Mouse (Mus musculus) lung, embryonic 16.5 days (tissue): ENCODE results near the gene Kctd7. TPM values are rescaled to one million over a fixed set of nuclear protein-coding genes. Genes with fewer than 3 reads are reported as not detected.

Source experiments
- ATAC-seq: fragments of 200-750 bp; cut with Nextera tagmentation; 2 replicates; pipeline ENCODE4 v1.8.0; 2017; ENCODE audit warnings: low read depth, mild to moderate bottlenecking, moderate library complexity
- H3K27ac ChIP-seq: fragments of 300-500 bp; sonication (generic); 2 replicates; pipeline ENCODE4 v1.5.1; 2014; ENCODE audit warnings: mild to moderate bottlenecking, control low read depth, low read length
- H3K27me3 ChIP-seq: fragments of 300-500 bp; sonication (generic); 2 replicates; pipeline ENCODE4 v1.6.1; 2014; ENCODE audit warnings: low read depth, low read length, mixed read lengths; ENCODE audit not compliant: control insufficient read depth, insufficient read depth
- H3K36me3 ChIP-seq: fragments of 300-500 bp; sonication (generic); 2 replicates; pipeline ENCODE4 v1.6.1; 2014; ENCODE audit warnings: low read length; ENCODE audit not compliant: control insufficient read depth, insufficient read depth
- H3K4me1 ChIP-seq: fragments of 300-500 bp; sonication (generic); replicated peaks from 2 replicates; pipeline ENCODE4 v1.6.1; 2014; ENCODE audit warnings: low read length, mixed read lengths; ENCODE audit not compliant: control insufficient read depth, insufficient read depth
- H3K4me2 ChIP-seq: fragments of 300-500 bp; sonication (generic); 2 replicates; pipeline ENCODE4 v1.6.1; 2014; ENCODE audit warnings: low read depth, low read length, control low read depth
- H3K4me3 ChIP-seq: fragments of 300-500 bp; sonication (generic); 2 replicates; pipeline ENCODE4 v1.5.1; 2014; ENCODE audit warnings: mild to moderate bottlenecking, low read length, control low read depth
- H3K9ac ChIP-seq: fragments of 300-500 bp; sonication (generic); 2 replicates; pipeline ENCODE4 v1.6.1; 2014; ENCODE audit warnings: low read length, control low read depth
- H3K9me3 ChIP-seq: fragments of 300-500 bp; sonication (generic); 2 replicates; pipeline ENCODE4 v1.6.1; 2016; ENCODE audit warnings: low read length; ENCODE audit not compliant: control insufficient read depth
- WGBS: fragments of 180-500 bp; shearing (Covaris S2); extraction: QIAGEN DNeasy Blood & Tissue Kit; methylation state at CpG from one replicate; pipeline ENCODE4 v1.1.7; 2014; 5-methylcytosine and 5-hydroxymethylcytosine counted together
- polyA plus RNA-seq: library from polyadenylated mRNA; unstranded; fragments of >200 nt; fragmentation: Nextera tagmentation; extraction: Ambion mirVana; gene quantifications from 2 replicates; pipeline ENCODE4 v1.2.1, GENCODE M21; 2015

The Kctd7 gene
- polyA plus RNA-seq, result 5.5 and 6.1 TPM in 2 replicates

GRCm38 (mm10) chr5:130144334-130145312, at the start of gene Kctd7:
Gene Kctd7 (plus strand): TSS chr5:130144861.
- Histone ChIP-seq H3K4me3 (peak within 1 kb of the TSS; percentile 63), H3K9me3 (no peaks in the 10 kb centered on the region), H3K27ac (peak within 1 kb of the TSS; percentile 79), H3K4me2 (peak within 1 kb of the TSS; percentile 98), H3K4me1 (peaks cover 14% of the 10 kb centered on the region), H3K36me3 (no peaks in the 10 kb centered on the region), H3K27me3 (no peaks in the 10 kb centered on the region), H3K9ac (peak within 1 kb of the TSS; percentile 82)
- under 1% methylated on average over 66 of the region's 66 CpGs for WGBS
- ATAC-seq, result peak; percentile 96

GRCm38 (mm10) chr5:130096754-130097153, 47.9 kb upstream of the Kctd7 start:
- Histone ChIP-seq H3K4me2 (no peak overlapping the region), H3K4me1 (0 out of 2 replicates have a peak, but pooled peaks cover 2% of the 10 kb centered on the region)
- ATAC-seq, result peak; percentile 59; the same call in 1 of the 2 replicates

GRCm38 (mm10) chr5:130097837-130098236, 46.8 kb upstream of the Kctd7 start:
- Histone ChIP-seq H3K27ac (no peak overlapping the region), H3K4me3 (no peak overlapping the region), H3K9me3 (no peaks in the 10 kb centered on the region), H3K27me3 (no peaks in the 10 kb centered on the region), H3K4me1 (0 out of 2 replicates have a peak, but pooled peaks cover 2% of the 10 kb centered on the region), H3K9ac (no peak overlapping the region), H3K36me3 (peaks cover 6% of the 10 kb centered on the region; the same call in 1 of the 2 replicates), H3K4me2 (no peak overlapping the region)
- peak; percentile 34; the same call in 1 of the 2 replicates for ATAC-seq
- WGBS, result 26% methylated on average over 2 of the region's 2 CpGs

More at GRCm38 (mm10) chr5:130096754-130097153, 47.9 kb upstream of the Kctd7 start:
- Histone ChIP-seq H3K27me3 (no peaks in the 10 kb centered on the region), H3K4me3 (no peak overlapping the region), H3K9me3 (no peaks in the 10 kb centered on the region), H3K9ac (no peak overlapping the region), H3K36me3 (peaks cover under 1% of the 10 kb centered on the region; the same call in 1 of the 2 replicates), H3K27ac (no peak overlapping the region)
- 60% methylated on average over 12 of the region's 12 CpGs for WGBS

- Histone ChIP-seq H3K4me2 (no peak overlapping the region), H3K36me3 (peaks cover 6% of the 10 kb centered on the region; the same call in 1 of the 2 replicates), H3K27ac (no peak overlapping the region), H3K4me3 (no peak overlapping the region), H3K9ac (no peak overlapping the region), H3K27me3 (no peaks in the 10 kb centered on the region), H3K9me3 (no peaks in the 10 kb centered on the region), H3K4me1 (0 out of 2 replicates have a peak, but pooled peaks cover 2% of the 10 kb centered on the region)
- WGBS, result 95% methylated on average over 17 of the region's 17 CpGs
- no peak for ATAC-seq
Observed at GRCm38 (mm10) chr5:130101724-130102123, 42.9 kb upstream of the Kctd7 start.

- Histone ChIP-seq H3K4me1 (no peaks in the 10 kb centered on the region), H3K4me2 (no peak overlapping the region), H3K27me3 (no peaks in the 10 kb centered on the region), H3K27ac (no peak overlapping the region), H3K4me3 (no peak overlapping the region), H3K9me3 (no peaks in the 10 kb centered on the region), H3K9ac (no peak overlapping the region), H3K36me3 (peaks cover 4% of the 10 kb centered on the region; the same call in 1 of the 2 replicates)
- 81% methylated on average over 3 of the region's 3 CpGs for WGBS
- ATAC-seq, result no peak
Observed at GRCm38 (mm10) chr5:130109348-130109747, 35.3 kb upstream of the Kctd7 start.

- peaks cover 4% of the 10 kb centered on the region for H3K36me3 ChIP-seq
- no peak overlapping the region for H3K27ac ChIP-seq
- WGBS, result 81% methylated on average over 12 of the region's 12 CpGs
- H3K9me3 ChIP-seq, result no peaks in the 10 kb centered on the region
- H3K9ac ChIP-seq, result no peak overlapping the region
- no peak for ATAC-seq
- no peaks in the 10 kb centered on the region for H3K27me3 ChIP-seq
- no peaks in the 10 kb centered on the region for H3K4me1 ChIP-seq
- H3K4me2 ChIP-seq, result no peak overlapping the region
- no peak overlapping the region for H3K4me3 ChIP-seq
Observed at GRCm38 (mm10) chr5:130110632-130111464, 33.8 kb upstream of the Kctd7 start.

- Histone ChIP-seq H3K4me2 (no peak overlapping the region), H3K9ac (no peak overlapping the region), H3K27ac (no peak overlapping the region), H3K27me3 (no peaks in the 10 kb centered on the region), H3K4me3 (no peak overlapping the region), H3K36me3 (peaks cover 4% of the 10 kb centered on the region), H3K9me3 (no peaks in the 10 kb centered on the region), H3K4me1 (no peaks in the 10 kb centered on the region)
- no peak for ATAC-seq
Observed at GRCm38 (mm10) chr5:130112653-130113052, 32.0 kb upstream of the Kctd7 start.

- H3K27me3 ChIP-seq, result no peaks in the 10 kb centered on the region
- H3K27ac ChIP-seq, result no peak overlapping the region
- no peaks in the 10 kb centered on the region for H3K9me3 ChIP-seq
- H3K4me3 ChIP-seq, result no peak overlapping the region
- no peak overlapping the region for H3K4me2 ChIP-seq
- 86% methylated on average over 12 of the region's 12 CpGs for WGBS
- ATAC-seq, result no peak
- no peaks in the 10 kb centered on the region; the same call in 1 of the 2 replicates for H3K36me3 ChIP-seq
- H3K4me1 ChIP-seq, result no peaks in the 10 kb centered on the region; the same call in 1 of the 2 replicates
- no peak overlapping the region for H3K9ac ChIP-seq
Observed at GRCm38 (mm10) chr5:130116116-130116515, 28.5 kb upstream of the Kctd7 start.
